Comparison of ENCODE assay signal across 17 mouse cellular contexts in the genomic region with DNA sequence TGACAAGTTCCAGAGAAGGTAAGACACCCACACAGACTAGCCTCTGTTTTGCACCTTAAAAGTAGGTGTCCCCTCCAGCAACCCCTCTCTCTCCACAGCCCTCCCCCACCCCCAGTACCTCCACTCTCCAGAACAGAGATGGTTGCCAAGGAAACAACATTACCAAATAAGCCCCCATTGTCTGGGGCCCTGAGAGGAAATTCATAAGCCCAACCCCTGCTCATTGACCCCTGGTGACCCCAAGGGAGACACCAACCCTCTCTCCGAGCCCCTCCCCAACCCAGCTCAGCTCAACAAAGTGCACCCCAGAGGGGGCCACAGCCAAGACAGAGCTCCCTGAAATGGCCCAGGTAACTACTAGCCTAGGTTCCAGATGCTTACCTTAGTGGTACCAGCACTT.
"Had no signal": no experiment of that assay in that cellular context is flagged by ENCODE, and none has a peak within 500 bp of the region (broad histone marks: within the 10 kb centered on the region; RNA-seq: fewer than 3 reads in every experiment).

No protein-coding gene starts in this region.

- H3K9me3 ChIP-seq: limb, embryonic 13.5 days; liver, embryonic 15.5 days; neural tube, embryonic 15.5 days; stomach, embryonic 15.5 days had no signal

- ATAC-seq: intestine, postnatal 0 days had no signal

- H3K27ac ChIP-seq: limb, embryonic 13.5 days; liver, embryonic 15.5 days; macrophage; neural tube, embryonic 15.5 days; stomach, embryonic 15.5 days had no signal

- H3K36me3 ChIP-seq: limb, embryonic 13.5 days; liver, embryonic 15.5 days; neural tube, embryonic 15.5 days; stomach, embryonic 15.5 days had no signal

- H3K9ac ChIP-seq: limb, embryonic 13.5 days; liver, embryonic 15.5 days; lung, embryonic 14.5 days; neural tube, embryonic 15.5 days; stomach, embryonic 15.5 days had no signal

- H3K4me1 ChIP-seq: stomach, embryonic 15.5 days had no signal

- H3K4me3 ChIP-seq: limb, embryonic 13.5 days; liver, embryonic 15.5 days; megakaryocyte, embryonic 14.5 days; myocyte; neural tube, embryonic 15.5 days; stomach, embryonic 15.5 days had no signal

- DNase-seq: kidney, adult 8-10 months; kidney, postnatal 36 days; left cerebral cortex, postnatal 4 days; lung, embryonic 14.5 days; lung, postnatal 14 days; midbrain, embryonic 14.5 days; right cerebral cortex, postnatal 14 days; thymus, adult 18-20 months; thymus, postnatal 14 days had no signal

- H3K4me2 ChIP-seq: limb, embryonic 13.5 days; liver, embryonic 15.5 days; lung, embryonic 14.5 days; neural tube, embryonic 15.5 days; stomach, embryonic 15.5 days had no signal
